Mouse (Mus musculus): ENCODE measurements around the gene Pik3c2g.
A peak's percentile ranks its signal among the peaks of the same experiment; 100 is the strongest.

The Pik3c2g gene

DNA sequence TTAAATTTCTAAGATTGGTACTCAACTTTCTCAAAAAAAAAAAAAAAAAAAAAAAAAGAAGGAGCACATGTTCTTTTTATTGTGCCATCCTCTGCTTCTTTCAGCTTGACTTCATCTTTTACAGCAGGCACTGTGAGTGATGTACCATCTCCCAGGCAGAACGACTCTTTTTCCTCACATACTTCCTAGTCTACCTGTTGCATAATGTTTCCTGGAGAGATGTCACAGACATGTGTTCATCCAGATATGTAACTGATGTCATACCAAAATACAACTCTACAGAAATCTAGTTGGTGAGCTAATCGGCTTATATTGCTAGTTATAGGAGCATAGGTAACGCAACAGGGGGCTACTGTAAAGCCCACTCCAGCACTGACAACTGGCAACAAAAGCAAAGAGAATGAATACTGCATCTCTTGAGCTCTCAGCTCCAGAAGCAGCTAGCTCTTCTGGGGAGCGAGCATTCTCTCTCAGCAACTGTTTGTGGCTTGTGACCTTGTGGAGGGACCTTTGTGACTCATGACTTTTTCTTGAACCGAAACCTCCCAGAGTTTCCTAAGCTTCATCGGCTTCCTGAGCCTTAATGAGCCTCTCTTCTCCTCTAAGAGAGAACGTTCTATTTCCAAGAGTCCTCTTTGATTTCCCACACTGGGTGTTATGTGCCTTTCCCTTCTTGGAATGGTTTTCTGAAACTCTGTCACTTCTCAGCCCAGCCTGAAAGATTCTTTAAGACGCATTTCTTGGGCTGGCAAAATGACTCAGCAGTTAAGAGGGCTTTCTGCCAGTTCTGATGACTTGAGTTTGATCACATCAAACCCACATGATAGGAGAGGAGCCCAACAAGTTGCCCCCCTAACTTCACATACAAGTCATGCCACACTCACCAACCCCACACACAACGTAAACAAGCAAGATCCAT is 148.9 kb downstream of the Pik3c2g start:
- DNase-seq (ENCODE audit: low read depth) = no peak

- DNase-seq (ENCODE audit: low read depth) = peak; percentile 4
Observed at GRCm38 (mm10) chr6:139738350-139738749, 151.3 kb downstream of the Pik3c2g start.

DNA sequence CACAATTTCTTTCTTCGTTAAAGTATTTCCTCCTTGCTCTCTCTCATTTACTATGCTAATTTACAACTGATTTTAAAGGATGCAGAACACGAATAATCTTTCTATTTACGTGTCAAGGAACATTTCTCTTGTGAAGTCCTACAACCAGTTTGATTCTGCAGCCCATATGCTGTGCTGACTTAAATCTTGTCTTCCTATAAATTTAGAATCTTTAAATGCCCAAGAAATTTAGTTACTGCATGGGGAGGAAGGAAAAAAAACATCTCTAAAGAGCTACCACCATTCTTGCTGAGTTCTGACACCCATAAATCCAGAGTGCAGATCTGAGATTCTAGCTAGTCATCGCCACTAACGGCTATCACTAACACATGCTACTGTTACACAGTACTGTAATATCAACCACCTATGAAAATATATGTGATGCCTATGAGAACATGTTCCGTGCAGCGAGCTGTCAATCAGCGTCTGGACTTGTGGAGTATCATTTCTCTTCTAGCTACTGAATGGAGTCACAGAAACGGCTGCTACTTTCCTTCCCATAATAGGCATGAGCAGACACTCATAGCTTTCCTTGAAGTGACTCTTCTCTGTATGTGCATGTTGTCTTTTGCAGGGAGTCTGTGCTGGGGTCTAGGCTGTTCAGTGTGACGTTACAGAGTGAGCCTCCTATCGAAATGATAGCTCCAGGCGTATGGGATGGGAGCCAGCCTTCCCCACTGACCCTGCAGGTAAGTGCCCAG is 155.8 kb downstream of the Pik3c2g start:
- DNase-seq (ENCODE audit: low read depth) = no peak

DNA sequence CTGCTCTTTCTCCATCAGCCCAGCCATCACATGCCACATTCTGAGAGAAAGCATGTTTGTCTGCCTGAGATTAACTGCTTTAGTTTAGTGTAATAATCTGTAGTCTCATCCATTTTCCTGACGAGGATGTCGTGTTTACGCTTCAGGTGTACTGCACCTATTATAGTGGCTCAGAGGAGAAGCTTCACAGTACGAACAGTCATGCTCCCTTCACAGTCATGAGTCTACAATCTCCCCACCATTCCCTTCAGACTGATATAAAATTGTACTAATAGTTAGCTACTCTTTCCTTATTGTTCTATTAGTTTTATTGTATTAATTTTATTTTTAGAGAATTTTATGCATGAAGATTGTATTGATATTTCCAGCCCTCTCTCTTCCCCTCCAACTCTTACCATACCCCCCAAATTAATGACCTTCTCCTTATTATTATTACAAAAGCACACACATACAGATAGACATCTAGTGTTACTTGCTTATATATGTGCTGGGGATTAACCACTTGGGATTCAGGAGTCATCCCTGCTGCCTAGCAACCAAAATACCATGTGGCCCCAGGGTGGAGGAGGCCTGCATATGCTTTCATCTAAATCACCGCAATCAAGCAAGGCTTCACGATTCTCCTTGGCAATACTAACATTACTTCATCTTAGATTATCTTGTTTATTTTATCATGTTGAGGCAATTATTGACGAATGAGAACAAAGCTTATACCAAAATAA is 159.9 kb downstream of the Pik3c2g start:
- DNase-seq (ENCODE audit: low read depth) = no peak

GRCm38 (mm10) chr6:139748091-139748771 is 161.2 kb downstream of the Pik3c2g start:
- no peak for DNase-seq (ENCODE audit: low read depth)

DNA sequence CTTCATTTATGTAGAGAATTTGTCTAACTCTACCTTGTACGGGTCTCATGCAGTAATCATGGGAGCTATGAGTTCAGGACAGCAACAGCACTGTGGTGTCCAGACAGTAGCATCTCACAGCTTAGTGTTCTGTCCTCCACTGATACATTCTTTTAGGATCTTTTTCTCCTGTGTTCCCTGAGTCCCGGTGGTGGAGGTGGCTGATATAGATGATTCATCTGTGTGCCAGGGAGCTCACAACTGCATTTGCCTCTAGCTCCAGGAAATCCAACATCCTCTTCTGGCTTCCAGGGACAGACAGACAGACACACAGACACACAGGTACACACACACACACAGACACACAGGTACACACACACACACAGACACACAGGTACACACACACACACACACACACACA is 163.6 kb downstream of the Pik3c2g start:
- DNase-seq (ENCODE audit: low read depth) = no peak

DNA sequence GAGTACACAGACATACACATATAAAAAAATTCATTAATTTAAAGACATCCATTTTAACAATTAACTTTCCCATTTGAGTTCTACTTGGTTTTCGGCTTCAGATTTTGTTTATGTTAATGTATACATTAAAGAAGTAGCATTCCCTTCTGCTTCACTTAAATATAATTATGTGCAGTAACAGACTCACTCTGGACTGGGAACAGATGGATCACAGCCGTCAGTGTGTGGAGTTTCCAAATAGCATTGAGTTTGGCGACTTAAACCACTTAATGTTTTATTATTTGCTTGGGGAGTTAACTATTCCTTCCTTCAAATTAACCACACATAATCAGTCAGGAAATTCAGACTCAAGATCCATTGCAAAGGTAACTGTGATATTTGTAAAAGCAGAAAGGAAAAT is 164.0 kb downstream of the Pik3c2g start:
- no peak for DNase-seq (ENCODE audit: low read depth)

GRCm38 (mm10) chr6:139757876-139758275 is 170.9 kb downstream of the Pik3c2g start:
- DNase-seq (ENCODE audit: low read depth) = no peak

DNA sequence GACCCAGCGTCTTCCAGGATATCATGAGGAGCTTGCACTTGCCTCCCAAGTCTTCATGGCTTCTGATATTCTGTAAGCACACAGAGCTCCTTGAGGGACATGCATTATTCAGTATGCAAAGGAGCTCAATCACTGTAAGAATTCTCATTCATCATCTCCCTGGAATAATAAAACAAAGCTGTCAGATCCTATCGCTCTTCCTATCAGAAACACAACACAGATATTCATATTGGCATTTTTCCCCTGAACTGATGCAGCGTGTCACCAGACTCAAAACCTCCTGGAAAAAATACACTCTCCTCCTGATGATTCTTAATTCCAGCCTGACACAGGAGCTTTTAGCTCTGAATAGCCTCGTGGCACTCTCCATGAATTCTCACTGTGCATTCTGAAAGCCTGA is 174.0 kb downstream of the Pik3c2g start:
- DNase-seq (ENCODE audit: low read depth) = no peak

- DNase-seq (ENCODE audit: low read depth) = no peak
Observed at GRCm38 (mm10) chr6:139764398-139764797, 177.4 kb downstream of the Pik3c2g start.

GRCm38 (mm10) chr6:139769744-139770473 is 182.9 kb downstream of the Pik3c2g start:
- DNase-seq (ENCODE audit: low read depth) = peak; percentile 51

DNA sequence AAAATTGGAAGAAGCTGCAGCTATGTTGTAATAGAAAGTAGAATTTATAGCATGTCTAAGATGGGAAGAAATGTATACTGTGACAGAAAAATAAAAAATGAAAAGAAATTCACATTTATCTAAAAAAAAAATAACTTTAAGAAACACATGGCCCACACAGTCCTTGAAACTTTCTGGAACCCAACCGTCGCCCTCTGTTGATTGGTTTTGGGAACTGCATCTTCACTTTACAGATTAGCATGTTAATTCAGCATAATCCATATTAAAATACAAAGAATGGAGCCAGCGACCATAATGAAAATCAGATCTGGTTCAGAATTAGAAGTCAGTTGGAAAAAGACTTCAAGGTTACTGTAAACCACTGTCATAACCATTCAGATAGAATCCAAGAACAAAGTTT is 183.5 kb downstream of the Pik3c2g start:
- peak; percentile 28 for DNase-seq (ENCODE audit: low read depth)

GRCm38 (mm10) chr6:139777576-139778282 is 190.7 kb downstream of the Pik3c2g start:
- DNase-seq (ENCODE audit: low read depth) = no peak

DNA sequence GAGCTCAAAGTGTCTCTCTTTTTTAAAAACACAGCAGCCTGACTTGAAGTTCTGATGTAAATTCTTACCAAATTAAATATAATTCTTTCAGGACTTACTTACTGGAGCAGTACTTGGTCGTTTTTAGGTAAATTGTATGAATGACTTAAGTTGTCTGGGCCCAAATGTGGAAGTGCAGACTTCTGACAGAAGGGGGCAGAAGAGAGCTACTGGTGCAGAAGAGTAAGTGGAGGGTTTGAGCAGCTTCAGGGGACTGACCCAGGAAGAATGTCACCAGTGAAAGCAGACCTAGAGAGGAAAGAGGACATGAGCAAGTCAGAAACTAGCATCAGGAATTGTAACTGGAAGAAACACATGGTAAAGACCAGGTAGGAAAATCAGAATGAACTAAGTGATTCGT is 193.0 kb downstream of the Pik3c2g start:
- no peak for DNase-seq (ENCODE audit: low read depth)

DNA sequence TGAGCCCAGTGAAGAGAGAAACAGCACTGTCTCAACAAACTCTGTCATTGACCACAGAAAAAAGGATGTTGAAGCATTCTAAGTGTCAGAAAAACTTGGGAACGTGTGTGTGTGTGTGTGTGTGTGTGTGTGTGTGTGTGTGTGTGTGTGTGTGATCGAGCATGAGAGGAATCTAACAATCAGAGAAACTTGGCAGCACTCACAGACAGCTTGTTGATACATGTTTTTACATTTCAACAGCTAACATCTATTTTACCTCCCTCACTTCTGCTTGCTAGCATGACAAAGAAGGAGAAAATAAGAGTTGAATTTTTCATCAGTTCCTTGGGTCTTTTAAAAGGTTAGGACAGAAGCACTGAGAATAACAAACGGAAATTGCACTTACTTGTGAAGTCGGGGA is 202.5 kb downstream of the Pik3c2g start:
- DNase-seq (ENCODE audit: low read depth) = no peak

- DNase-seq (ENCODE audit: low read depth) = no peak
Observed at GRCm38 (mm10) chr6:139799541-139800226, 212.7 kb downstream of the Pik3c2g start.

DNA sequence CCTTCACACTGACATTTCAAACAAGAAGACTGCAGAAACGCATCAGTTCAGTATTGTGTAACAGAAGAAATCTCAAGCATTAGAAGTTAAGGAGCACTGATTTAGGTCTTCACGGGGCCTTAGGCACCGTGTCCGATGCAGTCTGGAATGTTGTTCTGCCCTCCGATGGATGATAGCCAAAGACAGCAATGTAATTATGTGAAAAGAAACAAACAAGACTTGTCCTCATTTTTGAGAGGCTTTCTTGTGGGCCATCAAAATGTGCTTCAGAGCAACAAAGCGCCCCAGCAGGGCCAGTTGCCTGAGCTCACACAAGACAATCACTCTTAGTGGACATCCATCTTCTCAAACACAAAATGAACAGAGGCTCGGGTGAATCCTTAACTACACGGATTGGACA is 234.9 kb downstream of the Pik3c2g start:
- DNase-seq (ENCODE audit: low read depth) = no peak

- DNase-seq (ENCODE audit: low read depth) = no peak
Observed at GRCm38 (mm10) chr6:139838239-139838638, 251.2 kb downstream of the Pik3c2g start.

- DNase-seq (ENCODE audit: low read depth) = no peak
Observed at GRCm38 (mm10) chr6:139838713-139839112, 251.7 kb downstream of the Pik3c2g start.

DNA sequence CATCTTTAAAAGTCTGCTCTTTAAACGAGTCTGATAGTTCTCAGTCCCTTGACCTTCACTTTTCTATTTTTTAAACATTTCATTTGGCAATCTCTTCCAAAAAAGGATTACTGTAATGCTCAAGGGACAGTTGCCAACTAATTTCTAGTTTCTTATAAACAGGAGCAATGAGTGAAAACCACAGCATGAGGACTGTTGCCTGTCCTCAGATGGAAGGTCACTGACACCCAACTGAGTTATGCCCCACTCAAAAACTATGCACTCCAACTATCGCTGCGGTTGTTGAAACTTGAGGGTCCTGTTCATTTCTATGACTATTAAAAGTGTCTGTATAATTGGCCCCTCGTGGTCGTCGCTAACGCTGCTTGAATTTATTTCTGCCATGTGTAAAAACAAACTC is 252.9 kb downstream of the Pik3c2g start:
- DNase-seq (ENCODE audit: low read depth) = no peak

Data from NIH3T3 (cell line).